Mouse (Mus musculus): Measurements from ENCODE around the gene Rps19bp1.

Rps19bp1 gene

GRCm38 (mm10) chr15:80256656-80257601 is 7.2 kb downstream of the Rps19bp1 start:
- no peak for DNase-seq (ENCODE audit: low read depth, low spot score)

- no peak for DNase-seq (ENCODE audit: low read depth, low spot score)
These were observed 7.9 kb downstream of the Rps19bp1 start for GRCm38 (mm10) chr15:80256242-80256641.

- peak; percentile 84 for DNase-seq (ENCODE audit: low read depth, low spot score)
These were observed 8.4 kb downstream of the Rps19bp1 start for GRCm38 (mm10) chr15:80255646-80256121.

- peak; percentile 99 for DNase-seq (ENCODE audit: low read depth, low spot score)
These were observed 9.1 kb downstream of the Rps19bp1 start, which contains the start of gene Atf4 for GRCm38 (mm10) chr15:80254847-80255645. Atf4 (plus strand) TSS chr15:80255184.

- DNase-seq (ENCODE audit: low read depth, low spot score), result peak; percentile 35
These were observed 9.9 kb downstream of the Rps19bp1 start for GRCm38 (mm10) chr15:80254207-80254606.

GRCm38 (mm10) chr15:80253530-80253929 is 10.6 kb downstream of the Rps19bp1 start:
- no peak for DNase-seq (ENCODE audit: low read depth, low spot score)

- DNase-seq (ENCODE audit: low read depth, low spot score), result no peak
These were observed 13.5 kb downstream of the Rps19bp1 start for GRCm38 (mm10) chr15:80250586-80250985.

- DNase-seq (ENCODE audit: low read depth, low spot score), result no peak
These were observed 14.4 kb downstream of the Rps19bp1 start for GRCm38 (mm10) chr15:80249672-80250071.

- DNase-seq (ENCODE audit: low read depth, low spot score), result no peak
These were observed 15.5 kb downstream of the Rps19bp1 start for GRCm38 (mm10) chr15:80248596-80248995.

- DNase-seq (ENCODE audit: low read depth, low spot score), result no peak
These were observed 16.0 kb downstream of the Rps19bp1 start for GRCm38 (mm10) chr15:80248135-80248534.

- no peak for DNase-seq (ENCODE audit: low read depth, low spot score)
These were observed 28.6 kb downstream of the Rps19bp1 start, which contains the start of gene AC140267.1 for GRCm38 (mm10) chr15:80235535-80235934. AC140267.1 (plus strand) TSS chr15:80235835.

GRCm38 (mm10) chr15:80233733-80234509 is 30.2 kb downstream of the Rps19bp1 start, which contains the start of gene Mief1:
Mief1 (plus strand) TSS chr15:80234018.
- peak; percentile 100 for DNase-seq (ENCODE audit: low read depth, low spot score)

- DNase-seq (ENCODE audit: low read depth, low spot score), result no peak
These were observed 31.1 kb downstream of the Rps19bp1 start for GRCm38 (mm10) chr15:80233053-80233452.

- no peak for DNase-seq (ENCODE audit: low read depth, low spot score)
These were observed 31.8 kb downstream of the Rps19bp1 start for GRCm38 (mm10) chr15:80232331-80232730.

- no peak for DNase-seq (ENCODE audit: low read depth, low spot score)
These were observed 35.9 kb downstream of the Rps19bp1 start for GRCm38 (mm10) chr15:80228071-80228800.

GRCm38 (mm10) chr15:80225796-80226195 is 38.3 kb downstream of the Rps19bp1 start:
- peak; percentile 77 for DNase-seq (ENCODE audit: low read depth, low spot score)

- peak; percentile 85 for DNase-seq (ENCODE audit: low read depth, low spot score)
These were observed 38.9 kb downstream of the Rps19bp1 start for GRCm38 (mm10) chr15:80225208-80225607.

- no peak for DNase-seq (ENCODE audit: low read depth, low spot score)
These were observed 40.4 kb downstream of the Rps19bp1 start for GRCm38 (mm10) chr15:80223751-80224150.

GRCm38 (mm10) chr15:80221031-80221430 is 43.1 kb downstream of the Rps19bp1 start:
- DNase-seq (ENCODE audit: low read depth, low spot score), result no peak
